Comparison of ENCODE assay signal across 26 mouse cellular contexts in the genomic region with DNA sequence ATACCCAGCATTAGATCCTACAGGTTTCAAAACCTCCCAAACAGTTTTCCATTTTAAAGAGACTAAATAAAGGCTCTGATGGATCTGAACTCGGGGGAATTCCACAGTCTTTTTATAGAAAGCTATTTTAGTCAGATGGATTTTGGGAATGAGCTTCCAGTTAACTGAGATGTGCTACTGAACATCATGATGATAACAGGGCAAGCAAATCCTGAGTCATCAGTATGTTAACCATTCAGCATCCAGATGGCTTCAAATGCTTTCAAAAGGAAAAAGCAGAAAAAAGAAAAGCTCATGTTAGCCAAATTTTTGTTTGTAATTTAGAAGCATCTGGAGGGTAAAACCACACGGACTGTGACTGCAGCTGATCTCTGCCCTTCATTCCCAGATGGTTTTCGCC.
DNase-seq lines count a peak whose midpoint lies in the region; ATAC-seq and TF ChIP-seq lines count a peak whose summit lies in the region.
"Had no signal": no experiment of that assay in that cellular context is flagged by ENCODE, and none has a peak within 500 bp of the region (broad histone marks: within the 10 kb centered on the region; RNA-seq: fewer than 3 reads in every experiment).

No protein-coding gene starts in this region.

- H3K27ac ChIP-seq in midbrain, embryonic 11.5 days (ENCODE audit: low read depth, low read length) = no peak overlapping the region
- H3K27ac ChIP-seq: embryonic facial prominence, embryonic 12.5 days; embryonic facial prominence, embryonic 15.5 days; forebrain, embryonic 12.5 days; heart, embryonic 15.5 days; hindbrain, embryonic 14.5 days; hindbrain, postnatal 0 days had no signal

- peak; percentile 60 for DNase-seq in Muller cell, postnatal 12 days (ENCODE audit: inconsistent ontology term)
- DNase-seq in brain, adult 2 months (ENCODE audit: low read depth, low spot score) = peak; percentile 40
- DNase-seq in cerebellum, adult 9-10 months = no peak
- no peak for DNase-seq in midbrain, embryonic 11.5 days (ENCODE audit: low spot score, missing footprints)
- DNase-seq in left cerebral cortex, postnatal 10 days (ENCODE audit: extremely low spot score in 1 of 2, low spot score in 2 of 2) = no peak
- DNase-seq: adrenal gland, adult 2 months; adrenal gland, postnatal 14 days; cerebellum, adult 18-20 months; cerebellum, adult 9-11 months; cerebellum, postnatal 25 days; gastrocnemius, postnatal 25 days; heart, adult 18-20 months; heart, postnatal 10 days; heart, postnatal 4 days had no signal

- H3K4me3 ChIP-seq in myocyte = no peak overlapping the region
- no peak overlapping the region for H3K4me3 ChIP-seq in midbrain, embryonic 11.5 days (ENCODE audit: low read depth, low read length)
- H3K4me3 ChIP-seq: embryonic facial prominence, embryonic 12.5 days; embryonic facial prominence, embryonic 15.5 days; erythroblast, embryonic 14.5 days; forebrain, embryonic 12.5 days; heart, embryonic 12.5 days; heart, embryonic 15.5 days had no signal

- WGBS in midbrain, embryonic 11.5 days = 83% methylated on average over 3 of the region's 3 CpGs

- ATAC-seq in midbrain, embryonic 11.5 days (ENCODE audit: low FRiP score) = no peak
- ATAC-seq: forebrain, embryonic 16.5 days; hindbrain, postnatal 0 days; inflammation-experienced regulatory T-cells, adult 6 months; intestine, embryonic 16.5 days had no signal

- H3K36me3 ChIP-seq in myocyte (ENCODE audit: control insufficient read depth, insufficient read depth) = no peaks in the 10 kb centered on the region
- H3K36me3 ChIP-seq in midbrain, embryonic 11.5 days (ENCODE audit: control insufficient read depth, insufficient read depth, low read length) = no peaks in the 10 kb centered on the region
- H3K36me3 ChIP-seq: embryonic facial prominence, embryonic 12.5 days; embryonic facial prominence, embryonic 15.5 days; forebrain, embryonic 12.5 days; heart, embryonic 12.5 days; heart, embryonic 15.5 days had no signal

- no peak for TF ChIP-seq POLR2A in myocyte (IDR thresholded peaks at IDR 0.05; ENCODE audit: insufficient read length, low read depth)

- H3K4me2 ChIP-seq in myocyte (ENCODE audit: low read depth) = peak overlapping the region; percentile 32
- no peak overlapping the region for H3K4me2 ChIP-seq in midbrain, embryonic 11.5 days
- H3K4me2 ChIP-seq: embryonic facial prominence, embryonic 12.5 days; embryonic facial prominence, embryonic 15.5 days; forebrain, embryonic 12.5 days; heart, embryonic 12.5 days; heart, embryonic 15.5 days; hindbrain, embryonic 14.5 days had no signal

- no peaks in the 10 kb centered on the region for H3K27me3 ChIP-seq in myocyte (ENCODE audit: control insufficient read depth, insufficient read depth, insufficient read length)
- H3K27me3 ChIP-seq in midbrain, embryonic 11.5 days (ENCODE audit: control insufficient read depth, insufficient read depth, low read length) = no peaks in the 10 kb centered on the region
- H3K27me3 ChIP-seq: embryonic facial prominence, embryonic 12.5 days; embryonic facial prominence, embryonic 15.5 days; forebrain, embryonic 12.5 days; heart, embryonic 12.5 days; heart, embryonic 15.5 days had no signal

- no peak overlapping the region for H3ac ChIP-seq in myocyte (ENCODE audit: control insufficient read depth, insufficient read length)

- H3K9ac ChIP-seq in midbrain, embryonic 11.5 days (ENCODE audit: low read length) = no peak overlapping the region
- H3K9ac ChIP-seq: embryonic facial prominence, embryonic 12.5 days; embryonic facial prominence, embryonic 15.5 days; forebrain, embryonic 12.5 days; heart, embryonic 12.5 days; heart, embryonic 15.5 days; hindbrain, embryonic 14.5 days had no signal

- no peaks in the 10 kb centered on the region for H3K79me2 ChIP-seq in myocyte (ENCODE audit: control insufficient read depth, insufficient read depth)

- H3K9me3 ChIP-seq in midbrain, embryonic 11.5 days (ENCODE audit: control insufficient read depth, low read length) = no peaks in the 10 kb centered on the region
- H3K9me3 ChIP-seq: embryonic facial prominence, embryonic 12.5 days; embryonic facial prominence, embryonic 15.5 days; forebrain, embryonic 12.5 days; heart, embryonic 12.5 days; heart, embryonic 15.5 days had no signal

- H3K4me1 ChIP-seq in midbrain, embryonic 11.5 days (ENCODE audit: control insufficient read depth, insufficient read depth, low read length) = no peaks in the 10 kb centered on the region
- H3K4me1 ChIP-seq: embryonic facial prominence, embryonic 12.5 days; embryonic facial prominence, embryonic 15.5 days; forebrain, embryonic 12.5 days; heart, embryonic 12.5 days had no signal

- intact Hi-C loops in left cerebral cortex, postnatal 10 days (cut with DNase I) = no loop called here

TF ChIP-seq in myocyte, 11 proteins besides CTCF, POLR2A, EP300 and RAD21:
- TF ChIP-seq MYOD1 (IDR thresholded peaks at IDR 0.05; ENCODE audit: control insufficient read depth in 1 of 3, insufficient read length in 2 of 3, low read depth in 2 of 3) (no peak), E2F4 (IDR thresholded peaks at IDR 0.05; ENCODE audit: insufficient read depth) (no peak), TCF3 (IDR thresholded peaks at IDR 0.05; ENCODE audit: insufficient read length, low read depth) (no peak), CEBPB (IDR thresholded peaks at IDR 0.05; ENCODE audit: insufficient read depth, poor library complexity, severe bottlenecking) (no peak), TCF12 (IDR thresholded peaks at IDR 0.05; ENCODE audit: insufficient read depth, poor library complexity, severe bottlenecking) (no peak), POLR2AphosphoS2 (IDR thresholded peaks at IDR 0.05; ENCODE audit: insufficient read length, low read depth) (no peak), SRF (IDR thresholded peaks at IDR 0.05; ENCODE audit: control insufficient read depth, insufficient read length, low read depth) (no peak), MAX (IDR thresholded peaks at IDR 0.05; ENCODE audit: low read depth) (no peak), USF1 (IDR thresholded peaks at IDR 0.05; ENCODE audit: low read depth) (no peak), REST (IDR thresholded peaks at IDR 0.05; ENCODE audit: insufficient read depth, insufficient read length) (no peak), MYOG (IDR thresholded peaks at IDR 0.05; ENCODE audit: control insufficient read depth in 1 of 3, insufficient read depth in 1 of 3, insufficient read length in 2 of 3, low read depth in 2 of 3) (no peak)

Comparison
In these comparisons a context has a peak if more than half of its experiments do, and no peak if none do; other contexts are left out.
1. DNase-seq: peak in Muller cell, postnatal 12 days (single experiment) and brain, adult 2 months (single experiment); none in cerebellum, adult 9-10 months (single experiment), midbrain, embryonic 11.5 days (single experiment) and left cerebral cortex, postnatal 10 days (0 of 2).